Mouse (Mus musculus) right cerebral cortex, postnatal 14 days (tissue): ENCODE results near the gene Cish.

ENCODE experiments used
- DNase-seq: peaks from one replicate; pipeline ENCODE4 v3.0.0; 2022

Gene Cish

GRCm38 (mm10) chr9:107278126-107278525 lies 17.7 kb upstream of the Cish start:
- no peak for DNase-seq

- DNase-seq: no peak
Measured at GRCm38 (mm10) chr9:107278527-107279377, 17.1 kb upstream of the Cish start.

GRCm38 (mm10) chr9:107279378-107280321 lies 16.2 kb upstream of the Cish start:
- no peak for DNase-seq

GRCm38 (mm10) chr9:107280322-107281027 lies 15.4 kb upstream of the Cish start:
- no peak for DNase-seq

GRCm38 (mm10) chr9:107281241-107281987 lies 14.4 kb upstream of the Cish start:
- DNase-seq: no peak

GRCm38 (mm10) chr9:107282951-107283350 lies 12.9 kb upstream of the Cish start:
- DNase-seq: no peak

- DNase-seq: no peak
Measured at GRCm38 (mm10) chr9:107285009-107285408, 10.8 kb upstream of the Cish start.

- DNase-seq: no peak
Measured at GRCm38 (mm10) chr9:107287294-107287693, 8.5 kb upstream of the Cish start.

- DNase-seq: no peak
Measured at GRCm38 (mm10) chr9:107288105-107288650, 7.6 kb upstream of the Cish start.

GRCm38 (mm10) chr9:107288711-107289110 lies 7.1 kb upstream of the Cish start:
- DNase-seq: no peak

- DNase-seq: peak; percentile 50
Measured at GRCm38 (mm10) chr9:107289211-107290076, 6.4 kb upstream of the Cish start, which contains the start of gene Mapkapk3. Mapkapk3 (minus strand) TSS chr9:107289877.

- DNase-seq: peak; percentile 79
Measured at GRCm38 (mm10) chr9:107290897-107291296, 4.9 kb upstream of the Cish start.

GRCm38 (mm10) chr9:107294249-107294648 lies 1.6 kb upstream of the Cish start:
- DNase-seq: peak; percentile 82

- no peak for DNase-seq
Measured at GRCm38 (mm10) chr9:107295616-107296015, 210 bp upstream of the Cish start.

GRCm38 (mm10) chr9:107296041-107296440 lies 215 bp downstream of the Cish start:
- no peak for DNase-seq

- DNase-seq: peak; percentile 87
Measured at GRCm38 (mm10) chr9:107296501-107296965, 707 bp downstream of the Cish start.

GRCm38 (mm10) chr9:107297059-107297458 lies 1.2 kb downstream of the Cish start:
- DNase-seq: no peak

- no peak for DNase-seq
Measured at GRCm38 (mm10) chr9:107297658-107298057, 1.8 kb downstream of the Cish start.

- no peak for DNase-seq
Measured at GRCm38 (mm10) chr9:107298059-107298780, 2.4 kb downstream of the Cish start.

GRCm38 (mm10) chr9:107298876-107299275 lies 3.0 kb downstream of the Cish start:
- no peak for DNase-seq
